Comparison of ENCODE assay signal across 11 mouse cellular contexts in the genomic region with DNA sequence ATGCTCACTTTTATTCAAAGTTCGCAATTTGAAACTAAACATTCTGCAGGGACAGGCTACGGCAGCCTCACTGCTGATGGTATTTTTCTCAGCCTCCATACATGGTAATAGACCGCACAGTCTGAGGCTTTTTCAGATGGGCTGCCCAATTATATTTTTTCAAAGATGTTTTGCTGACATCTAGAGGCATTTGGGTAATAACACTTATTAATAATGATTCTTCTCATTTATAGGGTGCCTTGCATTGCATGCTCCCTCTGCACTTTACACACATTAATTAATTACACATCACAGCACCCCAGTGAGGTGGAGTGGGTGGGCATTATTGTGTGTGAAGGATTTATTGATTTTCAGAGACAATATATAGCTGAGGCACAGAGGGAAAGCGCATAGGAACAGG.
DNase-seq lines count a peak whose midpoint lies in the region; ATAC-seq lines count a peak whose summit lies in the region.
"Had no signal": no experiment of that assay in that cellular context is flagged by ENCODE, and none has a peak within 500 bp of the region (broad histone marks: within the 10 kb centered on the region; RNA-seq: fewer than 3 reads in every experiment).

No protein-coding gene starts in this region.

- no peak overlapping the region for H3K27ac ChIP-seq in forebrain, embryonic 11.5 days (ENCODE audit: low read depth, low read length)
- no peak overlapping the region for H3K27ac ChIP-seq in forebrain, embryonic 10.5 days
- H3K27ac ChIP-seq in forebrain, embryonic 12.5 days, result no peak overlapping the region
- H3K27ac ChIP-seq in limb, embryonic 15.5 days, result no peak overlapping the region

- peak; percentile 55; the same call in 1 of the 2 replicates for ATAC-seq in forebrain, embryonic 11.5 days (replicated peaks; ENCODE audit: low FRiP score)
- peak; percentile 74; the same call in 1 of the 2 replicates for ATAC-seq in forebrain, embryonic 12.5 days (ENCODE audit: low FRiP score)
- ATAC-seq in limb, embryonic 15.5 days (ENCODE audit: insufficient number of reproducible peaks, low FRiP score, low TSS enrichment, low read depth), result peak; percentile 67; the same call in 1 of the 2 replicates

- no peaks in the 10 kb centered on the region for H3K9me3 ChIP-seq in forebrain, embryonic 11.5 days (ENCODE audit: control insufficient read depth, low read length)
- H3K9me3 ChIP-seq in forebrain, embryonic 10.5 days, result no peaks in the 10 kb centered on the region
- H3K9me3 ChIP-seq in forebrain, embryonic 12.5 days, result no peaks in the 10 kb centered on the region
- no peaks in the 10 kb centered on the region for H3K9me3 ChIP-seq in limb, embryonic 15.5 days

- H3K4me2 ChIP-seq in forebrain, embryonic 11.5 days (ENCODE audit: low read depth, low read length, severe bottlenecking), result no peak overlapping the region
- no peak overlapping the region for H3K4me2 ChIP-seq in forebrain, embryonic 12.5 days
- no peak overlapping the region for H3K4me2 ChIP-seq in limb, embryonic 15.5 days

- H3K4me1 ChIP-seq in forebrain, embryonic 11.5 days (replicated peaks; ENCODE audit: control insufficient read depth, insufficient read depth, low read length), result no peaks in the 10 kb centered on the region
- peaks cover 4% of the 10 kb centered on the region for H3K4me1 ChIP-seq in forebrain, embryonic 10.5 days
- H3K4me1 ChIP-seq in forebrain, embryonic 12.5 days, result no peaks in the 10 kb centered on the region
- peaks cover 3% of the 10 kb centered on the region; the same call in 1 of the 2 replicates for H3K4me1 ChIP-seq in limb, embryonic 15.5 days

- no peaks in the 10 kb centered on the region for H3K36me3 ChIP-seq in forebrain, embryonic 11.5 days (ENCODE audit: control insufficient read depth, insufficient read depth, low read length)
- no peaks in the 10 kb centered on the region for H3K36me3 ChIP-seq in forebrain, embryonic 10.5 days (replicated peaks)
- H3K36me3 ChIP-seq in forebrain, embryonic 12.5 days (replicated peaks), result no peaks in the 10 kb centered on the region
- H3K36me3 ChIP-seq in limb, embryonic 15.5 days, result no peaks in the 10 kb centered on the region

- H3K9ac ChIP-seq in forebrain, embryonic 11.5 days (ENCODE audit: low read length), result no peak overlapping the region
- no peak overlapping the region for H3K9ac ChIP-seq in forebrain, embryonic 12.5 days
- no peak overlapping the region for H3K9ac ChIP-seq in limb, embryonic 15.5 days

- H3K27me3 ChIP-seq in forebrain, embryonic 11.5 days (ENCODE audit: control insufficient read depth, insufficient read depth, low read length), result peaks cover 11% of the 10 kb centered on the region
- peaks cover 95% of the 10 kb centered on the region for H3K27me3 ChIP-seq in forebrain, embryonic 10.5 days (ENCODE audit: poor library complexity, severe bottlenecking)
- peaks cover 32% of the 10 kb centered on the region for H3K27me3 ChIP-seq in forebrain, embryonic 12.5 days
- no peaks in the 10 kb centered on the region for H3K27me3 ChIP-seq in limb, embryonic 15.5 days
- H3K27me3 ChIP-seq: CH12.LX had no signal

- 45% methylated on average over 4 of the region's 4 CpGs for WGBS in forebrain, embryonic 11.5 days
- 67% methylated on average over 4 of the region's 4 CpGs for WGBS in forebrain, embryonic 10.5 days
- WGBS in forebrain, embryonic 12.5 days, result 38% methylated on average over 4 of the region's 4 CpGs
- WGBS in limb, embryonic 15.5 days, result 44% methylated on average over 4 of the region's 4 CpGs

- no peak for DNase-seq in forebrain, embryonic 11.5 days (ENCODE audit: low spot score)
- no peak for DNase-seq in forebrain, embryonic 10.5 days (ENCODE audit: extremely low spot score, low spot score)
- DNase-seq in 3134 (ENCODE audit: extremely low read depth, insufficient read length, low spot score), result peak; percentile 16
- DNase-seq in right cerebral cortex, postnatal 10 days (ENCODE audit: low spot score in 2 of 2), result no peak
- no peak for DNase-seq in heart, adult 18-20 months
- no peak for DNase-seq in adrenal gland, adult 18-20 months (ENCODE audit: low spot score in 2 of 2)
- DNase-seq: gastrocnemius, postnatal 14 days; right cerebral cortex, adult 18-20 months had no signal

- no peak overlapping the region for H3K4me3 ChIP-seq in forebrain, embryonic 11.5 days (ENCODE audit: low read depth, low read length)
- no peak overlapping the region for H3K4me3 ChIP-seq in forebrain, embryonic 10.5 days
- H3K4me3 ChIP-seq in forebrain, embryonic 12.5 days (replicated peaks), result no peak overlapping the region
- H3K4me3 ChIP-seq in limb, embryonic 15.5 days, result no peak overlapping the region
